Mouse (Mus musculus) left cerebral cortex, adult 8-10 months (tissue): ENCODE results near the gene Cst9. TPM values are rescaled to one million over a fixed set of nuclear protein-coding genes. Genes with fewer than 3 reads are reported as not detected.

ENCODE experiments used
- DNase-seq, 2 experiments: peaks; one replicate each; pipeline ENCODE4 v3.0.0; 2022; ENCODE audit warnings: low spot score in 2 of 2
- total RNA-seq, 4 experiments: library from RNA; stranded (reverse); gene quantifications; 2 replicates each; pipeline ENCODE4 v1.2.4; 2022

Cst9 gene
- total RNA-seq, 4 experiments from 2014 or later = not detected

DNA sequence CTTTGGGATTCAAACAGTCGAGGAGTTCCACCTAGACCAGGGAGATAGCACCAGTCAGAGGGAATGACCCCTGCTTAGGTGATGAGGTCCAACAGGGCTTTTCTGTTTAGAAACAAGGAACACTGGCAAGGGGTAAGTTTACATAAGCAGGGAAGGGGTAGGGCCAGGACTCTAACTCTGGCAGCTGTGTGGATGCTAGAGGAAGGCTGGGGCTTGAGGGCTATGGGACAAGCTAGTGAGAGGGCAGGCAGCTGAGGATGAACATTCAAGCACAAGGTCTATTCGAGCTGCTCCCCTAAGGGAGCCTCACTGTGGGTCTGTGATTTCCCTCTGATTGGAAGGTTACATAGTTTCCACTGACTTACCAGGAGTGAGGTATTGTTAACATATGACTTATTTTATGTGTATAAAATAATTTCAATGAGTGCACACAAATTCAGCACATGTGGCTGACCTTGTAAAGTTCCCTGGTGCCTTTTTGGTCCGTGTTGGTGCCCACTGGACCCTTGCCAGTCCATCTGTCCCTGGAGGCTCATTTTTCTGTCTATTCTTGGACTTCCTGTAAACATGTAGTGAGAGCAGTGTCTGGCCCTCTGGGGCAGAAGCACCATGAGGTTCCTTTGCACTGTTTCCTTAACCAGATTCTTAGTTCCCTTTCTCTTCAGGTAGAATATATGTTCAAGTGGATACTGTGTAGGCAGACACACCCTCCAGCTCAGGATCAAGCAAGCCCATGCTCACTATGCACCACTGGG is 42.2 kb downstream of the Cst9 start:
- no peak for DNase-seq

DNA sequence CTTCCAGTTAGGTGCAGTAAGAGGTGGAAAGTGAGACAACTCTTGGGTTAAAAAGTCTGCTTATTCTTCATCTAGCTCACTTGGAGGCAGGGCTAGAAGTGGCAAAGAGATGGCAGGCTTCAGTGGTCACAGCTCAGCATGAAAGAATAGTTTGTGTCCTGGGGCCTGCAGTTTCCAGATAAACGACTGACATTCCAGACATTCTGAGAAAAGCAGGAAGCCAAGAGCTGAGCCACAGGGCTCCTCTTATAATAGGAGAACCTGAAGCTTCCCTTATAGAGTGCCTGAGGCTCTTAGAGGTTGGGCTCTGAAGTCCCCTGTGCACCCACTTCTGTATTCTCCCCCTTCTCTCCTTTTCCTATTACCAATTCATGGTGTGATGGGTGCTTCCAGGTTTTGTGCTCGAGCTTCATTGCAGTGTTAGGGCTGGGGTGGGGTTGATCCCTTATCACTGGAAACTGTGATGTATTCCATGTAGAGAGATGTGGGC is 43.7 kb downstream of the Cst9 start:
- no peak for DNase-seq

GRCm38 (mm10) chr2:148879199-148879598 is 44.3 kb downstream of the Cst9 start:
- no peak for DNase-seq

- DNase-seq = no peak
Measured at GRCm38 (mm10) chr2:148884738-148885137, 49.8 kb downstream of the Cst9 start.

Other genes starting within 250 kb of the Cst9 start
- 10 to 100 TPM; 10.7 to 13.1 (median 11.9) TPM for gene Nxt1, start 162.5 kb upstream of the Cst9 start, total RNA-seq
- 10 to 100 TPM; 26.8 to 30.6 (median 29.2) TPM for gene Gzf1, start 154.1 kb upstream of the Cst9 start, total RNA-seq
- 100 to 1,000 TPM; 311 to 359 (median 347) TPM for gene Napb, start 102.7 kb upstream of the Cst9 start, total RNA-seq
- under 1 TPM in 1 of 4 experiments, not detected in 3; 0.78 TPM for gene Cstl1, start 84.8 kb upstream of the Cst9 start, total RNA-seq
- gene Cst11, start 63.6 kb upstream of the Cst9 start, total RNA-seq = not detected
- gene 8030411F24Rik, start 53.1 kb upstream of the Cst9 start, total RNA-seq = not detected
- gene Cst12, start 45.8 kb upstream of the Cst9 start, total RNA-seq = 1 to 10 TPM; 4.9 to 9.9 (median 7.6) TPM
- gene Cst8, start 36.4 kb upstream of the Cst9 start, total RNA-seq = not detected
- not detected for gene Cst13, start 15.1 kb upstream of the Cst9 start, total RNA-seq
- not detected for gene 9230104L09Rik, start 29.9 kb downstream of the Cst9 start, total RNA-seq
- 1,000 to 10,000 TPM; 2,002 to 3,250 (median 2,603) TPM for gene Cst3, start 40.5 kb downstream of the Cst9 start, total RNA-seq
- not detected for gene Gm1330, start 168.1 kb downstream of the Cst9 start, total RNA-seq
- gene Gm10750, start 182.1 kb downstream of the Cst9 start, total RNA-seq = not detected